Mouse (Mus musculus): Measurements from ENCODE around the gene Mrps16.
A peak's percentile ranks its signal among the peaks of the same experiment; 100 is the strongest.

Mrps16 gene

GRCm38 (mm10) chr14:20363230-20363629 lies 30.2 kb downstream of the Mrps16 start:
- no peak for DNase-seq (ENCODE audit: low read depth)

- peak; percentile 99 for DNase-seq (ENCODE audit: low read depth)
These were observed 45.4 kb downstream of the Mrps16 start, which contains the start of the genes Ecd and Fam149b for GRCm38 (mm10) chr14:20347991-20348541. Gene Ecd, minus strand, starts transcription at chr14:20348121. Gene Fam149b, plus strand, starts transcription at chr14:20348162.

GRCm38 (mm10) chr14:20347441-20347990 lies 45.9 kb downstream of the Mrps16 start:
- DNase-seq (ENCODE audit: low read depth): no peak

DNA sequence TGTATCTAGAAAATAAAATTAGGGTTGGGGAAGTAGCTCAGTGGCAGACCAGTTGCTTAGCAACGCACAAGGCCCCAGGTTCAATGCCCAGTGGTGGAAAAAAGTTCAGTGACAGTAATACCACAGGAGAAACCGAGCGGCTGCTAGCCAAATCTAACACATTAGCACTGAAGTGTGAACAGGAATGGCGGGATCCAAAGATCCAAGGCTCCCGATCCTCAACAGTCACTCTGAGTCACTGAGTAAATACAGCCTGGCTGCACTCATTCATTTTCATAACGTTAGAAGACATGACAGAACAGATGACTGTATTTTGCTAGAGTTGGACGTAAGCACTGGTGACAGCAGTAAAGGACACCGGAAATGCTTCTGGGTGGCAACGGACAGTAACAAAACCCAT lies 47.5 kb downstream of the Mrps16 start:
- DNase-seq (ENCODE audit: low read depth): no peak

- DNase-seq (ENCODE audit: low read depth): peak; percentile 91
These were observed 52.6 kb downstream of the Mrps16 start for GRCm38 (mm10) chr14:20340866-20341265.

DNA sequence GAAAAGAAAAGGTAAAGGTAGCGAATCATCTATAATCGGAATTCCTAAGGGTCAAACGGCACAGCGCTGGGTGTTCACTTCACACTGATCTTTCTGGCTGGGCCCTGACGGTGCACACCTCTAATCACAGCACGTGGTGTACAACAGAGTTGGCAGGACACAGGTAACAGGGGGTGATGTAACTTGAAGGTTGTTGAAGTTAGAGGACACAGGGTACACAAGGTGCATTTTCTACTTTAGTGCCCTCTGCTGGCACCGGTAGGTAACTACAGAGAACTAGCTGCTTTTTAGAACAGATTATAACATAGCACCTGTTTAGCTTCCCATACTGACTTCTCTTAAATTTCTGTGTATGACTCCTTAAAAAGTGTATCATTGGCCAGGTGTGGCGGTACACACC lies 53.3 kb downstream of the Mrps16 start:
- peak; percentile 83 for DNase-seq (ENCODE audit: low read depth)

- DNase-seq (ENCODE audit: low read depth): peak; percentile 23
These were observed 54.0 kb downstream of the Mrps16 start for GRCm38 (mm10) chr14:20339415-20339814.

All from induced T-regulatory cell, adult 2 months (primary cell).